Mouse (Mus musculus): Measurements from ENCODE around the gene Gm15262. TPM values are rescaled to one million over a fixed set of nuclear protein-coding genes. Genes with fewer than 3 reads are reported as not detected.

Gm15262 gene
- not detected in 2 replicates for polyA plus RNA-seq (2015; fragmentation: Nextera tagmentation; extraction: Ambion mirVana)

DNA sequence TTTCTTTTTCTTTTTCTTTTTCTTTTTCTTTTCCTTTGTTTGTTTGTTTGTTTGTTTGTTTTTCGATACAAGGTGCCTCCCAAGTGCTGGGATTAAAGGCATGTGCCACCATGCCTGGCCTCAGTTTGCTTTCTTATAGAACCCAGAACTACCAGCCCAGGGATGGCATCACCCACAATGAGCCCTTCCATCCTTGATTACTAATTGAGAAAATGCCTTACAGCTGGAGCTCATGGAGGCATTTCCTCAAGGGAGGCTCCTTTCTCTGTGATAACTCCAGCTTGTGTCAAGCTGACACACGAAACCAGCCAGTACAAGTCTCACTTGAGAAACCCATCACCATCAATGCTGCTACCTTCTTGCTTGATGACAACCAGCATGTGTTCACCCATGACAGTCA lies at the start of gene Gm15262:
Gm15262 (plus strand) TSS at position 301 of the 400 bp plus-strand sequence.

Other genes starting within 250 kb of the Gm15262 start
- 1.5 and 1.6 TPM in 2 replicates for gene Scml2, start 170.3 kb upstream of the Gm15262 start, polyA plus RNA-seq (2015; fragmentation: Nextera tagmentation; extraction: Ambion mirVana)

Measured in neural tube, postnatal 0 days (tissue).